Mouse (Mus musculus) ZHBTc4 (cell line): ENCODE data around the gene Il6ra.
A peak's percentile ranks its signal among the peaks of the same experiment; 100 is the strongest.

ENCODE experiments used
- DNase-seq: peaks from one replicate; pipeline ENCODE4 v3.0.0-alpha.2; 2011; ENCODE audit warnings: low read depth, low spot score

Il6ra gene

GRCm38 (mm10) chr3:89909703-89910542 lies 3.1 kb downstream of the Il6ra start:
- DNase-seq: no peak

- DNase-seq: no peak
Observed at GRCm38 (mm10) chr3:89908836-89909235, 4.2 kb downstream of the Il6ra start.

- DNase-seq: no peak
Observed at GRCm38 (mm10) chr3:89907846-89908245, 5.2 kb downstream of the Il6ra start.

- no peak for DNase-seq
Observed at GRCm38 (mm10) chr3:89899511-89899908, 13.5 kb downstream of the Il6ra start.

GRCm38 (mm10) chr3:89898870-89899510 lies 14.0 kb downstream of the Il6ra start:
- DNase-seq: no peak

GRCm38 (mm10) chr3:89898011-89898410 lies 15.0 kb downstream of the Il6ra start:
- DNase-seq: no peak

- peak; percentile 68 for DNase-seq
Observed at GRCm38 (mm10) chr3:89897204-89897796, 15.7 kb downstream of the Il6ra start.

GRCm38 (mm10) chr3:89896571-89896970 lies 16.4 kb downstream of the Il6ra start:
- DNase-seq: peak; percentile 70

- DNase-seq: peak; percentile 88
Observed at GRCm38 (mm10) chr3:89892517-89893106, 20.4 kb downstream of the Il6ra start.

- no peak for DNase-seq
Observed at GRCm38 (mm10) chr3:89891696-89892095, 21.3 kb downstream of the Il6ra start.

GRCm38 (mm10) chr3:89889841-89890430 lies 23.1 kb downstream of the Il6ra start:
- DNase-seq: no peak

- no peak for DNase-seq
Observed at GRCm38 (mm10) chr3:89887582-89888230, 25.3 kb downstream of the Il6ra start.

- DNase-seq: peak; percentile 72
Observed at GRCm38 (mm10) chr3:89885766-89886165, 27.2 kb downstream of the Il6ra start.

GRCm38 (mm10) chr3:89883582-89884041 lies 29.4 kb downstream of the Il6ra start:
- DNase-seq: peak; percentile 53

- no peak for DNase-seq
Observed at GRCm38 (mm10) chr3:89882556-89883181, 30.3 kb downstream of the Il6ra start.

GRCm38 (mm10) chr3:89880036-89880851 lies 32.8 kb downstream of the Il6ra start:
- peak; percentile 49 for DNase-seq

GRCm38 (mm10) chr3:89879326-89879725 lies 33.7 kb downstream of the Il6ra start:
- DNase-seq: no peak

- no peak for DNase-seq
Observed at GRCm38 (mm10) chr3:89878456-89878855, 34.5 kb downstream of the Il6ra start.

- DNase-seq: no peak
Observed at GRCm38 (mm10) chr3:89877129-89877528, 35.9 kb downstream of the Il6ra start.

- no peak for DNase-seq
Observed at GRCm38 (mm10) chr3:89876469-89876868, 36.5 kb downstream of the Il6ra start.
